Mouse (Mus musculus) limb, embryonic 10.5 days (tissue): ENCODE measurements around the gene Rnf212b. TPM values are rescaled to one million over a fixed set of nuclear protein-coding genes. Genes with fewer than 3 reads are reported as not detected.

Source experiments
- DNase-seq: peaks from one replicate; pipeline ENCODE4 v3.0.0-alpha.2; 2017; ENCODE audit warnings: low spot score
- H3K27ac ChIP-seq: fragments of 300-500 bp; sonication (generic); 2 replicates; pipeline ENCODE4 v1.5.1; 2016; ENCODE audit warnings: mild to moderate bottlenecking
- H3K27me3 ChIP-seq: fragments of 300-500 bp; sonication (generic); 2 replicates; pipeline ENCODE4 v1.6.1; 2016; ENCODE audit warnings: low read depth, mild to moderate bottlenecking; ENCODE audit not compliant: poor library complexity, severe bottlenecking
- H3K36me3 ChIP-seq: fragments of 300-500 bp; sonication (generic); 2 replicates; pipeline ENCODE4 v1.6.1; 2016; ENCODE audit warnings: mild to moderate bottlenecking, moderate library complexity
- H3K4me1 ChIP-seq: fragments of 300-500 bp; sonication (generic); 2 replicates; pipeline ENCODE4 v1.6.1; 2016
- H3K4me3 ChIP-seq: fragments of 300-500 bp; sonication (generic); 2 replicates; pipeline ENCODE4 v1.5.1; 2016; ENCODE audit warnings: mild to moderate bottlenecking, moderate library complexity
- H3K9me3 ChIP-seq: fragments of 300-500 bp; sonication (generic); replicated peaks from 2 replicates; pipeline ENCODE4 v1.6.1; 2016; ENCODE audit warnings: mild to moderate bottlenecking
- WGBS: fragments of 180-500 bp; shearing (Covaris S2); methylation state at CpG from one replicate; pipeline ENCODE4 v1.1.7; 2016; 5-methylcytosine and 5-hydroxymethylcytosine counted together
- polyA plus RNA-seq: library from polyadenylated mRNA; unstranded; fragments of >200 nt; fragmentation: Nextera tagmentation; extraction: Ambion mirVana; gene quantifications from 2 replicates; pipeline ENCODE4 v1.2.1, GENCODE M21; 2016

Gene Rnf212b
- polyA plus RNA-seq, 1 experiment from 2014 or later = not detected

DNA sequence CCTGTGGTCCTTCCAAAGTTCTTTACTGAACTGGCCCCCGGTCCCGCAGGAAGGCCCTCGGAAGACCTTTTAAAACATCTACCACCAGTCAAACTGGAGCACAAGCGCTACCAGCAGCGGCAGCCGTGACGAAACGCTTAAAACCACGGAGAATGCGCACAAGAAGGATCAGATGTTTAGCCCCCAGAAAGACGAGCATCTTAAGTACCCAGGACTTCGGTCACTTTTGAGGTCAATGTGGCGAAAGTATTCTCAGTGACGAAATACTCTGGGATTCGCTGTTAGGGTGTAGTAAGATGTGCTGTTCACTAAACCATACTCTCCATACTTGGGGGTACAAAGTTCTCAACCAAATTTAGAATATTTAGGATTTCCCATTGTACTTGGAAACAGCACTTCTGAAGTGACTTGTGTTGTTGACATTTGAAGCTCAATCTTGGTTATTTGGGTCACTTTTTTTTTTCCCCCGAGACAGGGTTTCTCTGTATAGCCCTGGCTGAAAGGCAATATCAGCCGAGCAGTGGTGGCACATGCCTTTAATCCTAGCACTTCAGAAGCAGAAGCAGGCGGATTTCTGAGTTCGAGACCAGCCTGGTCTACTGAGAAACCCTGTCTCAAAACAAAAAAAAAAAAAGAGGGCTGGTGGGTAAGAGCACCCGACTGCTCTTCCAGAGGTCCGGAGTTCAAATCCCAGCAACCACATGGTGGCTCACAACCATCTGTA, 50.5 kb downstream of the Rnf212b start:
- no peaks in the 10 kb centered on the region for H3K27me3 ChIP-seq
- whole genome bisulfite sequencing = 17% methylated on average over 21 of the region's 21 CpGs
- H3K4me1 ChIP-seq = peaks cover 8% of the 10 kb centered on the region
- DNase-seq = no peak
- H3K36me3 ChIP-seq = no peaks in the 10 kb centered on the region
- H3K4me3 ChIP-seq = peak overlapping the region; percentile 94
- H3K27ac ChIP-seq = peak overlapping the region; percentile 96
- H3K9me3 ChIP-seq = no peaks in the 10 kb centered on the region

GRCm38 (mm10) chr14:54865626-54866025, 51.7 kb downstream of the Rnf212b start:
- Histone ChIP-seq H3K27me3 (no peaks in the 10 kb centered on the region), H3K27ac (no peak overlapping the region), H3K36me3 (no peaks in the 10 kb centered on the region), H3K9me3 (no peaks in the 10 kb centered on the region), H3K4me3 (no peak overlapping the region), H3K4me1 (peaks cover 8% of the 10 kb centered on the region)
- 86% methylated on average over 5 of the region's 5 CpGs for WGBS
- no peak for DNase-seq

- Histone ChIP-seq H3K4me3 (no peak overlapping the region), H3K36me3 (no peaks in the 10 kb centered on the region), H3K27me3 (no peaks in the 10 kb centered on the region), H3K27ac (no peak overlapping the region), H3K4me1 (peaks cover 8% of the 10 kb centered on the region), H3K9me3 (no peaks in the 10 kb centered on the region)
- WGBS = 68% methylated on average over 3 of the region's 3 CpGs
- no peak for DNase-seq
These were observed 52.3 kb downstream of the Rnf212b start for GRCm38 (mm10) chr14:54866268-54866667.

GRCm38 (mm10) chr14:54866936-54867335, 53.0 kb downstream of the Rnf212b start:
- WGBS = 58% methylated on average over 5 of the region's 5 CpGs
- Histone ChIP-seq H3K27ac (no peak overlapping the region), H3K36me3 (no peaks in the 10 kb centered on the region), H3K27me3 (no peaks in the 10 kb centered on the region), H3K4me1 (peaks cover 8% of the 10 kb centered on the region), H3K4me3 (no peak overlapping the region), H3K9me3 (no peaks in the 10 kb centered on the region)
- peak; percentile 44 for DNase-seq

DNA sequence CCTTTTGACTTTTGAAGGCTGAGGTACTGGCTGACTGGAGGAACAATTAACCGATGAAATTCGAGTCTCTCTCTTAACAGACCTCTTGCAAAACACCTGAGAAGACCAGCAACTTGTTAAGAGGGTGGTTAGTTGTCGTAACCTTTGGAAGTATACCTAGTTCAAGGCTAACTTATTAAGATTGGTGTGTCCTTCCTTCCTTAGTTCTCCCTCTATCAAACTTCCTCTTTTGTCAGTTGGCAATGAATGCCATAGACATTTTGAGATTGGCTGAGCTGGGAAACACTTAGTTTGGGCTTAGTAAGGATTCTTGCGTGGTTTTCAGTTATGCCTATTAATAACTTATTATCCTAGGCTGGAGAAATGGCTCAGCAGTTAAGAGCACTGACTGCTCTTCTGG, 54.1 kb downstream of the Rnf212b start:
- Histone ChIP-seq H3K9me3 (no peaks in the 10 kb centered on the region), H3K36me3 (no peaks in the 10 kb centered on the region), H3K27me3 (no peaks in the 10 kb centered on the region), H3K4me1 (peaks cover 6% of the 10 kb centered on the region), H3K4me3 (no peak overlapping the region), H3K27ac (no peak overlapping the region)
- DNase-seq = no peak
- 84% methylated on average over 4 of the region's 4 CpGs for WGBS

- peaks cover 8% of the 10 kb centered on the region for H3K27me3 ChIP-seq
- DNase-seq = no peak
- H3K4me3 ChIP-seq = no peak within 1 kb of the TSS
- WGBS = 90% methylated on average over 5 of the region's 5 CpGs
- peaks cover 3% of the 10 kb centered on the region for H3K4me1 ChIP-seq
- H3K36me3 ChIP-seq = no peaks in the 10 kb centered on the region
- H3K9me3 ChIP-seq = no peaks in the 10 kb centered on the region
- H3K27ac ChIP-seq = no peak within 1 kb of the TSS
These were observed 56.9 kb downstream of the Rnf212b start, which contains the start of gene Homez for GRCm38 (mm10) chr14:54870861-54871260. Gene Homez (minus strand): TSS chr14:54870961.

DNA sequence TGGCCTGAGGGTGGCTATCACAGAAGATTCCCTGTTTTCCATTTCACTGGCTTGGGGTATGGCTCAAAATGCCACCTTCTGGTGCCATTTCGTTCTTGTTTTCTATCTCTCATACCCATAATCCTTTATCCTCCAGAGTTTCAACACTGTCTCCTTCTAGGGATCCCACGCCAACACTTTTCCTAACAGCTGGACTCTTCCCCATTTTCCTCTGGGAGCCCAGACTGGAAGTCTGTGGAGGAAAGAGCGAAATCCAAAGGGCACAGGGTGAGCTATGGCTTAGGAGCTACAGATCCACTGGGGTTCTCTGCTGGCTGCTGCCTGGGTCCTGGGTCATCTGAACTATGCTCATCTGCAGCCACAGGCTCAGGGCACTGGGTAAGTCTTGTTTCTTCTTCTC, 60.2 kb downstream of the Rnf212b start:
- H3K9me3 ChIP-seq = no peaks in the 10 kb centered on the region
- peaks cover 22% of the 10 kb centered on the region for H3K4me1 ChIP-seq
- no peaks in the 10 kb centered on the region for H3K36me3 ChIP-seq
- DNase-seq = no peak
- H3K27ac ChIP-seq = no peak overlapping the region
- WGBS = 80% methylated on average over 3 of the region's 3 CpGs
- peaks cover 40% of the 10 kb centered on the region for H3K27me3 ChIP-seq
- no peak overlapping the region for H3K4me3 ChIP-seq

DNA sequence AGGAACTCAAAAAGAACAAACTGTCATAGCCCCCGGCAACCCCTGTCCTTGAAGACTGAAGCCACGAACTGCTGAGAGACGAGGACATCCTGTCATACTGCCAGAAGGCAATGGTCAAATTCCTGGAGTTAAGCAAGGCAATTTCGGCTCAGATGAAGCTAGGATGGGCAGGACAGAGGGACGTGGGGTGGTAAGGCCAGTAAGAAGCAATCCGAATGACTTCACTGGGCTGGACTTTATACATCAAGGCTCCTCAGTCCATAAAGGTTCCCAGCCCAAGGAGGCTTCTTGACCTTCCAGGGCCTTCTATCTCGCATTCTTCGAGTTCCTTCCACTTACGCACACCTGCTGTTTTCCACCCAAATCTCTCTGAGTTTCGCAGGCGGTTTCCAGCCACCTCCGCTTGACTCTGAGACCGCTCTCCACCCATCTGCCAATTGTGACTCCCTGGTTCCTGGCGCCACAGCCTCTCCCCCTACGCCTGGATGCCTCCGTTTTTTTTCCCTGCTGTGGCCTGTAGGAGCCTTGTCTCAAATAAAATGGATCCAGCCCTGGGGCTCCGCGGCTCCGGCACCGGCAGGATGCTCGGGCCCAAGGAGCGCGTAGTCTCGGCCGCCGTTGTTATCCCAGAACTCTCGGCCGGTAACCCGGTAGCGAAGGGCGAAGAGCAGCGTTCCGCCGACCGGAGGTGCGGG, 62.0 kb downstream of the Rnf212b start:
- Histone ChIP-seq H3K4me1 (peaks cover 22% of the 10 kb centered on the region), H3K4me3 (peak overlapping the region; percentile 67), H3K27me3 (peaks cover 40% of the 10 kb centered on the region), H3K36me3 (no peaks in the 10 kb centered on the region), H3K27ac (peak overlapping the region; percentile 72), H3K9me3 (no peaks in the 10 kb centered on the region)
- no peak for DNase-seq
- WGBS = 2% methylated on average over 36 of the region's 36 CpGs

GRCm38 (mm10) chr14:54876539-54877047, 62.7 kb downstream of the Rnf212b start:
- Histone ChIP-seq H3K36me3 (no peaks in the 10 kb centered on the region), H3K4me3 (peak overlapping the region; percentile 67), H3K27me3 (peaks cover 40% of the 10 kb centered on the region), H3K4me1 (peaks cover 22% of the 10 kb centered on the region), H3K27ac (peak overlapping the region; percentile 72), H3K9me3 (no peaks in the 10 kb centered on the region)
- peak; percentile 88 for DNase-seq
- WGBS = under 1% methylated on average over 72 of the region's 72 CpGs

DNA sequence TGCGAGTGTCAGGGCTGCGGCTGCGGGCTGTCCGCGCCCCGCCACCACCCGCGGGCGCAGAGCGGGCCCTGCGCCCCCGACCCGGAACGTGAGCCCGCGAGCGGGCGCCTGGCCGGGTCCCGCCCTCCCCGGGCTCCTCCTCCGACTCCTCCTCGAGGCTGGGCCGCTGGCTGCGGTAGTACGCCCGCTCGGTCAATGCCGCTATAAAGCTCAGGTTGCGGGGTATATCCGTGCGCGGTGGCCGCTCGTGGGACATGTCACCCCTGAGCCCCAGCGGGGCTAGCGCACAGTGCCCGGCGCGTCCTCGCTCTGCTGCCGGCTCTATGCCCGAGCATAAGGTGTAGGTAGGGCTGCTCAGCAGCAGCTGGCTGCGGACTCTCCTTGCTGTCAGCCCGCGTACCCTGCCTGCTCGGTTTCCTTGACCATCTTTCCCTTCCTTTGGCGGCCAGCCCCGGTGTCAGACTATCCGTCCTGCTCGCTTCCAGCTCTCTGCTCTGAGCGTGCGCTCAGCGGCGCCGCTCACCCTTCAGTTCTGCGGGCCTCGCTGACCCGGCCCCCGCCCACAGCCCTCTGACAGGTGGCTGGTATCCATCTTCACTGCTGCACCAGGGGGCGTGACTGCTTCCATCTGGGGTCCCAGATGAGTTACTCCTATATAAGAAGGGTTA, 63.2 kb downstream of the Rnf212b start, which contains the start of gene Ppp1r3e:
Gene Ppp1r3e, minus strand, starts transcription at position 503 of the 668 bp plus-strand sequence.
- Histone ChIP-seq H3K27ac (peak within 1 kb of the TSS; percentile 72), H3K36me3 (no peaks in the 10 kb centered on the region), H3K4me1 (peaks cover 22% of the 10 kb centered on the region), H3K27me3 (peaks cover 40% of the 10 kb centered on the region), H3K9me3 (no peaks in the 10 kb centered on the region), H3K4me3 (peak within 1 kb of the TSS; percentile 67)
- peak; percentile 73 for DNase-seq
- WGBS = under 1% methylated on average over 61 of the region's 61 CpGs

DNA sequence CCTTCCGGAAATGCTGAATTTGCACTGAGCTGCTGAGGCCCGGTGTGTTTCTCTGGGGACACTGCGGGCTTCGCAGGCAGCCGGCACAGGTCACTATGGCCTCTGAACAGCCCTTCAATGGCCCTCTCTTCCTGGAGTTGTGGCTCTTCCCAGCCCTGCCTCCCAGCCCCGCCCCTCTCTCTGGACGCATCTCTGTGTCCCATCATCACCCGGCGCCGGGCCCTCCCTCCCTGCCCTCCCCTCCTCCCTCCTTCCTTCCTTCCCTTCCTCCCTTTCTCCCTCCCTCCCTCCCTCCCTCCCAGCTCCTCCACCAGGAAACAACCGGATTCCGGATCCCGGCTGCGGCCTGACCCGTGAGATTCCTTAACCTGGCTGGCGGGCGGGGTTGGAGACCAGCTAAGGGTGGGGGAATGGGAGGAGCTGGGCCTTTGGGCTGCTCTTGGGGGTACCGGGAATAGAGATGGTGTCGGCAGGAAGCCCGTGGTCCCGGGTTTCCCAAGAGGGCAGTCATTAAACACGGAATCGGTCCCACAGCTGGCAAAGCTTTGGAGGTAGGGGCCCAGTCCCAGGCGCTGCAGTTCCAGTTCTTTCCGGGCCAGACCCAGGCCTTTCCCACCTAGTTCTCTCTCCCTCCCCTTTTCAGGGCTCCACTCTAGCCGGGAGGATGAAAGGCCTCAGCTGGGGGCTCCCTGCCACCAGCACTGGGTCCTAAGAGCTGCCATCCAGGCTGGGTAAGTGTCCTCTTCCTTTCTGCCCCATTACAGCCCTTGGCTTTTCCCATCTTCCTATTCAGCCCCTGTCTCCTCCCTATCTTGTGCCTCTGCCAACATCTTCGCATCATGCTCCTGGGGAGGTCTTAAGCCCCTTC, 69.4 kb downstream of the Rnf212b start, which contains the start of the genes Bcl2l2 and Gm20521:
Gene Bcl2l2, plus strand, starts transcription at position 224 of the 868 bp plus-strand sequence.
Gene Gm20521, plus strand, starts transcription at position 288 of the 868 bp plus-strand sequence.
- Histone ChIP-seq H3K27me3 (peaks cover 7% of the 10 kb centered on the region), H3K4me3 (peak within 1 kb of the TSS; percentile 66), H3K36me3 (peaks cover 16% of the 10 kb centered on the region), H3K9me3 (no peaks in the 10 kb centered on the region), H3K27ac (peak within 1 kb of the TSS; percentile 91), H3K4me1 (peaks cover 28% of the 10 kb centered on the region)
- peak; percentile 87 for DNase-seq
- WGBS = under 1% methylated on average over 22 of the region's 27 CpGs
